Mouse (Mus musculus) urinary bladder, postnatal 36 days (tissue): ENCODE measurements around the gene Mettl7a1.
"Not testable (repeated sequence)": the region's sequence is repeated elsewhere in the genome, so short reads cannot be mapped to it uniquely, and the experiment has no call there.

Experiments
- DNase-seq, 2 experiments: peaks; one replicate each; pipeline ENCODE4 v3.0.0; 2022; ENCODE audit warnings: low spot score in 2 of 2, mixed read lengths in 1 of 2

Gene Mettl7a1

GRCm38 (mm10) chr15:100300499-100300898 is 3.4 kb upstream of the Mettl7a1 start:
- DNase-seq: no peak

- peak in 1 of 2 experiments; percentile 17 for DNase-seq
These were observed 2.4 kb upstream of the Mettl7a1 start for GRCm38 (mm10) chr15:100301556-100301955.

GRCm38 (mm10) chr15:100303428-100304018 is 417 bp upstream of the Mettl7a1 start:
- DNase-seq: no peak

- DNase-seq: no peak
These were observed 2.3 kb downstream of the Mettl7a1 start for GRCm38 (mm10) chr15:100306201-100306600.

- DNase-seq: not testable (repeated sequence)
These were observed 3.6 kb downstream of the Mettl7a1 start for GRCm38 (mm10) chr15:100307438-100308096.

- DNase-seq: no peak
These were observed 8.4 kb downstream of the Mettl7a1 start for GRCm38 (mm10) chr15:100312346-100312745.

GRCm38 (mm10) chr15:100314448-100315145 is 10.7 kb downstream of the Mettl7a1 start:
- no peak for DNase-seq

GRCm38 (mm10) chr15:100318014-100318671 is 14.2 kb downstream of the Mettl7a1 start:
- DNase-seq: not testable (repeated sequence)

DNA sequence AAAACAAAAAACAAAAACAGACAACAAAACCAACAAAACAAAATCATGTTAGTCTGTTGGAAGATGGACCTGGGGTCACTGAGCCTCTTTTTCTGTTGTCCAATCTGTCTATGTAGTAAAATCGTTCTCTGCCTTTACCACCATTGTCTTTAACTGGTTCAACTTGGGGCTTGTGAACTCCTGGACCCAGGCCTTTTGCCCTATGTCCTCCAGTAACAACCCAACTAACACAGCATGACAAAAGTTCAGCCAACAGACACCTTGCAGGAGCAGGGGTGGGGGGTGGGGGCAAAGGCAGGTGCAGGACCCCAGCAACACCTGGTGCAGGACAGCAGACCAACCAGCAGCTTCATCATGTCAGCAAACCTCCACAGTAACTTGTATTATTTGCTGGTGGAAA is 15.9 kb downstream of the Mettl7a1 start:
- no peak for DNase-seq

DNA sequence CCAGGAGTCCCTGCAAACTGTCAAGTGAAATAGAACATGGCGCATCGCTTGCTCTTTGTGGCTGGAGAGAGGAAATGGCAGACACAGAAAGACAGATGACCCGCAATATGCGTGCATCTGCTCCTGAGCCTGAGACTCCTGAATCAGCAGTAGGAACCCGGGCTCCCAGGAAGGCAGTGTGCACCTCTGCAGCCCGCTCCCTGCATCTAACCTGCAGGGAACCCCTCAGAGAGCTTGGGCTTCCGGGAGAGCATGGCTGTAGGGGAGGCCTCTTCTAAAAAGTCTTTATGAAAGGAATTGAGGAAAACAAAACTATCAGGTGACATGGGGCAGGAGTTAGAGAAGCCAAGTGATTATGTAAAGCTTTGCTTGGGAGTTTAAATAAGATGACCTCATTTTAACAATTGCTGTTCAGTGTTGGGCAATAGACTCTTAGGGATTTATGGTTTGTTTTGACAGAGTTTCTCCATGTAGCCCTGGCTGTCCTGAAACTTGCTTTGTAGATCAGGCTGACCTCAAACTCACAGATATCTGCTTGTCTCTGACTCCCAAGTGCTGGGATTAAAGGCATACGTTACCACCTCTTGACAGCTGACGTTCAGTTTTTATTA is 16.5 kb downstream of the Mettl7a1 start:
- DNase-seq: no peak

DNA sequence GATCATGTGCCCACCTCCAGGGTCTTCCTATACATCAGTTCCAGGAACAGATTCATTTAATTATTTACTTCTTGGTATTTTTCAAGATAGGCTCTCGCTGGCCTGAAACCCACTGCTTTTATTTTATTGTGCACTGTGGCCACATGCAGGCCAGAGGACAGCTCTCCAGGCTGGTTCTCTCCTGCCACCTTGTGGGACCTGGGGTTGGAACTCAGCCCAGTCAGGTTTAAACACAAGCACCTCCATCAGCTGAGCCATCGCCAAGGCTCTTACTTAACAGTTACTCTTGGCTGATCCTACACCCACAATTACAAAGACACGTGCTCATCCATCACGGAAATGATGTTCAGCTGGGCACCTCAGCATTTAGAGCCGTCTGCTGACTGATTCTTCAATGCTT is 17.2 kb downstream of the Mettl7a1 start:
- DNase-seq: peak in 1 of 2 experiments; percentile 74

- no peak for DNase-seq
These were observed 20.2 kb downstream of the Mettl7a1 start for GRCm38 (mm10) chr15:100324021-100324591.

- no peak for DNase-seq
These were observed 21.3 kb downstream of the Mettl7a1 start for GRCm38 (mm10) chr15:100325235-100325634.

DNA sequence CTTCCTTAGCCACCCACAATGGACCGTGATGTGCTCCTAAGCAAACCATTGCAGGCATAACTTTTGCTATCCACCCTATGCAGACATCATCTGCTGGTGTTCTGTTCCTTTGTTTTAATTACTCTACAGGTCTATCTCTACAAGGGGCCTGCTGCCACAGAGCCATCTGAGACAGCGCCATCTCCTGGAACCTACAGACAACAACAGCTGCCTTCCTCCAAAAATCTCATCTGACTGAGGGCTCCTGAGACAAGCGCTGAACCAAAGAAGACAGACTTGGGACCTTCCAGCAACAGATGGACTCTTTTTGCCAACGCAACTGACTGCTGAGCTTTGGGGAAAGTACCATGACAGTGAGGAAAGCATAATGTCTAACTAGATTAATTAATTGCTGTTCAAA is 24.1 kb downstream of the Mettl7a1 start:
- DNase-seq: not testable (repeated sequence)

DNA sequence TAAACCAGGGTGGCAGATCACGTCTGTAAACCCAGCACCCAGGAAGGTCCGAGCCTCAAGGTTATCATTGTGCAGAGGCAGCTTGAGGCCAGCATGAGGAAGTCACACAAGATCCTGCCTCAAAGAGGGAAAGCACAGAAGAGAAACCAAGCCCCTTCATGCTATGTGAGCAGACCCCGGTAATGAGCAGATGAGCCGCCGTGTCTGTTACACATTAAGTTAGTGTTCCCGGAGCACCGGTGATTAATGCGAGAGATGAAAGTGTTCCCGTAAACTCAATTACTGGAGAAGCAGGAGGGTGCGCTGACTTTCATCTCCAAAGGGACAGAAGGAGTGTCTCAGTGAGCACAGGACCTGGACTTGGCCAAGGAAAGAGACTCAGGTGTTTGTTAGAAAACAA is 25.4 kb downstream of the Mettl7a1 start:
- not testable (repeated sequence) for DNase-seq

- DNase-seq: no peak
These were observed 26.8 kb downstream of the Mettl7a1 start for GRCm38 (mm10) chr15:100330739-100331138.

DNA sequence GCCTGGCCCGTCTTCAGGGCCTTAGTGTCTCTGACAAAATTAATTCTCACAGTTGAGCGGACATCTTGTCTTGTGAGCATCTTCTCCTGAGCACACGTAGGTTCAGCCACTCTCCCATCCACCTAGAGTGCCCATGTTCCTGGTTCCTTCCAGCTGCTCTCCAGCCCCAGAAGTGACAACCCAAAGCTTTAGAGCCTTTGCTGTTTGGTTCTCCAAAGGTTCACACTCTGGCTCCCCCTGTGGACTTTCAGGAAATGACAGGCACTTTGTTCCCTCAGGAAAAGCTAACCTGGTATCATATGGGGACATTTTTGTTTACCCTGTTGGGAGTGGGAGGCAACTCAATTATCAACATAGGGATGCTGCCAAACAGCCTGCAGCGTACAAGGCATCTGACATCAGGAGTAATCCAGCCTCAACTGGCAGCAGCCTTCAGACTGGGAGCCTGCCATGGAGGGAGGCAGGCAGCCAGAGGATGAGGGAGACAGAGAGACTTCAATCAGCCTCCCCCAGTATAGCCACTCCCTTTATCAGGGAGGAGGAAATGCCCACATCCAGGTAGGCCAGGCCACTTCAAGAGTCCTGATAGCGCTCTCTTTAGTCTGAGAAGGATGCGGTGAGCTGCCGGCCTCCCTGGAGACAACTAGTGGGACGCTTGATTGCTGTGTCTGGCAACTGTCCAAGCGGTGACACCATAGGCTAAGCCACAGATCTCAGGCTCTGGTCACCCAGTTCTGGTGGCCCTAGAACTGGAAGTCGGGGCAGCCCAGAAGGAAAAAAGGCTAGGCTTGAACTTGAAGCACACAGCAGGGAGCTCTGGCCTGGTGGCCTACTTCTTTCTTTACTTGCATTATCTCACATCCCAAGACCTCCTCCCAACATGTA is 28.4 kb downstream of the Mettl7a1 start:
- DNase-seq: not testable (repeated sequence)

GRCm38 (mm10) chr15:100334629-100335028 is 30.7 kb downstream of the Mettl7a1 start, which contains the start of gene Mettl7a3:
Mettl7a3 (plus strand) TSS chr15:100334929.
- no peak for DNase-seq

DNA sequence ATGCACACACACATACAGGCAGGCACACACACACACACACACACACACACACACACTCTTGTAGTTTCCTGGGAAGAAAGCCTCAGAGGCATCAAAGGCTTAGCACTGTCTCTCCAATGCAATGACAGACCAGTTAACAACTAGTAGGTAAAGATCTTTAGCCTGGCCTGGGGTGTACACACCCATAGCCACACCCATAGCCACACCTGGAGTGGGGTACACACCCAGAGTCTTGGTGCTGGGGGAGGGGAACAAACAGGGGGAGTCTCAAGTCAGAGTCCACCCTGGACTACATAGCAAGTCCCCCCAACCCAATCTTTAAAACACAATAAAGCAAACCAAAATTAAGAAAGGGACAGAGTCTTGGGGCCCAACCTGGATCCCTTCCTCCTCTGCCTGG is 33.4 kb downstream of the Mettl7a1 start:
- not testable (repeated sequence) for DNase-seq

- peak; percentile 49 to 62 for DNase-seq
These were observed 33.9 kb downstream of the Mettl7a1 start for GRCm38 (mm10) chr15:100337847-100338246.
